Mouse (Mus musculus): Measurements from ENCODE around the gene Nr2f2.

DNA sequence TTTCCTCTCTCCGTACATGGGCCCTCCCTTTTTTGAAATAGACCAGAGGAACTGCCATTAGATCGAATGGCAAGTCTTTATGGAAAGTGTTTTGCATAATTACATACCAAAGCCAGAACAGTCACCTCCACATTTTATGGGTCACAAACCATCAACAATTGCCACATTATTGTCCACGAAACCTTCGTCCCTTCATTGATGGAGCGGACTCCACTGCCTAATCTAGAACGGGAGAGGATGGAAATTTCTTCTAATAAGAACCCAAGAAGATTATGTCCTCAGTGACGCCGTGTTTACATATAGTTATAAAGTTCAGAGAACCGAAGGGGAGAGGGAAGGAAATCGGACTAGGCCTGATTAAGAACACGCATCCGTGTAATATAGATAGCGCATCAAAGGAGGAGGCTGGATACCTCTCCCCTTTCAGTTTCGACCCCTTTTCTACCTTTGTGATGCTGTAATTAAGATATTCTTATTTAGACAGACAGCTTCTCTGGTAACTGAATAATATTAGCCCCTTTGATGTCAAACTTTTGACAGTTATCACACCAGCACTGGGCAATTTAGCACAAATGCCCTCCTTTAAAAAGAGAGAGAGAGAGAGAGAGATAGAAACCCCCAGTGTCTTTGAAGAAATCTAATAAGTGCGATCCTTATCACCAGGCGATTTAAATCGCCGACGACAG lies 36.9 kb downstream of the Nr2f2 start:
- TF ChIP-seq POLR2A (IDR thresholded peaks at IDR 0.05; ENCODE audit: low read depth, low read length) (no peak), CTCF (IDR thresholded peaks at IDR 0.05; ENCODE audit: borderline replicate concordance, insufficient read depth, low read length) (no peak)

All from embryonic fibroblast, embryonic 13.5 days (primary cell).